Mouse (Mus musculus): ENCODE measurements at regions not wholly inside any gene's neighbourhood (a gene's known extent, or its start where the extent isn't known, plus 50 kb on each side); places are given as distances from the start of the nearest gene placed in this dataset.
"Not testable (repeated sequence)": the region's sequence is repeated elsewhere in the genome, so short reads cannot be mapped to it uniquely, and the experiment has no call there.

DNA sequence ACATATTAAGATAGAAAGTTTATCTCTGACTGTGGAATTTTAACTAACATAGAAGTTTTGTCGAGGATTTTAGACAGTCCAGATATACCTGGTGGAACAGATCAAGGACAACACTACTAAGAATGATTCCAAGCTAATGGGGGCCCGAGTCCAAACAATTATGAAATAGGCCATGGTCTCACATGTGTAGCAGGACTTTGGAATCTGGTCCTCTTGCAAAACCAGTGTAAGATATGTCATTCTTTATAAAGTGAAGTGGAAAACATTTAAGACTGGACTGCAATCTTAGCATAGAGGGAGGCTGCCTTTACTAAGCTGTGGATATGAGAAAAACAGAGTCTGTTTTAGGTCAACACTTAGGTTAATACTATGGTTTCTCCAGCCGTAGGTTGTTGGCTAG, 311.2 kb downstream of the Ets1 start:
- no peak for DNase-seq

- no peak for DNase-seq
Observed at GRCm38 (mm10) chr9:32949036-32949435, 313.0 kb downstream of the Ets1 start.

DNA sequence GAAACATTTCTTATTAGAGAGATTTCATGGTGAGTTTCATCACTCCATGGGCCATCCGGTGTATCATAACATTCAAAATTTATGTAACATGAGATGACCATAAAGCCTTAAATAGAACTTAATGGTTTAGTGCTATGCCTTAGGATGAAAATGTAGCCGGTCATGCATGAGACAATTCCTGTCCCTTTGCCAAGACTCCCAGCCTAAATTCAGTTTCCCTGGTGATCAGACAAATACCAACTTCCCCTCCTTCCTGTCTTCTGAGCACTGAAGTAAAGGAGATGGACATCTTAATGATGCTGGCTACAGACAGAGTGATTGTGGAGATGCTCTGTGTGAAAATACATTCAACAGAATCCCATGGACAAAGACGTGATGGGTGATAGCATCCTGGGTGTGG, 322.7 kb downstream of the Ets1 start:
- no peak for DNase-seq

DNA sequence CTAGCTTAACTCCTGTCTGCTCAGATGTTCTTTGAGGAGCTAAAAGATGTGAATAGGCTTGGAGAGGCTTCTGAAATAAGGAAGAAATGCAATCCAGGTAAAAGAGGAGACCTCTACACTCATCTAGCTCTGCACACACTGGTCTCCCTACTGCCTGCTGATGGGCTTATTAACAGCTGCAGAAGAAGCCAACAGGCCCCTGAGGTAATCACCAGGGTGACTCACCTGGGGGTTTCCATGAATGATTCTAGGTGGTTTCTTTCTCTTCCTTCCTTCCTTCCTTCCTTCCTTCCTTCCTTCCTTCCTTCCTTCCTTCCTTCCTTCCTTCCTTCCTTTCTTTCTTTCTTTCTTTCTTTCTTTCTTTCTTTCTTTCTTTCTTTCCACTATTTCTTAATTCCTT, 323.4 kb downstream of the Ets1 start:
- not testable (repeated sequence) for DNase-seq

- no peak for DNase-seq
Observed at GRCm38 (mm10) chr9:32962679-32963205, 326.7 kb downstream of the Ets1 start.

- no peak for DNase-seq
Observed at GRCm38 (mm10) chr9:32968446-32968845, 332.4 kb downstream of the Ets1 start.

- DNase-seq, result no peak
Observed at GRCm38 (mm10) chr9:32971421-32971820, 335.4 kb downstream of the Ets1 start.

DNA sequence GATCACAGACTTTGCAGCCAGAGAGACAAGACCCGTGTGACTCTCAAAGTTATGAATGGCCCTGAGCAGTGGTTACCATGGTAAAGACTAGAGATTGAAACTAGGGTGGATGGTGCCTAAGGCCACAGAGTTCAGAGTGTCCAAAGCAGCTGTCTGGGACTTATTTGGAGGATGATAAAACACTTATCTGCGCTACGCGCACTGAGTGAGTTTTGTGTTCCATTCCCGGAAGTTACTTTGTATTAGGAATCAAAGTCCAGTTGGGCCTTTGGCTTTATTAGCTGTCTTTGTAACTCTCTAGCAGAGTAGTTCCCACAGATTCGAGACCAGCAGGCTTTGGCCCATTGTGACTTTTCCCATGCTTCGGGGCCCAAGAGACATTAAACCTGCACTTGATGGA, 335.9 kb downstream of the Ets1 start:
- DNase-seq, result no peak

DNA sequence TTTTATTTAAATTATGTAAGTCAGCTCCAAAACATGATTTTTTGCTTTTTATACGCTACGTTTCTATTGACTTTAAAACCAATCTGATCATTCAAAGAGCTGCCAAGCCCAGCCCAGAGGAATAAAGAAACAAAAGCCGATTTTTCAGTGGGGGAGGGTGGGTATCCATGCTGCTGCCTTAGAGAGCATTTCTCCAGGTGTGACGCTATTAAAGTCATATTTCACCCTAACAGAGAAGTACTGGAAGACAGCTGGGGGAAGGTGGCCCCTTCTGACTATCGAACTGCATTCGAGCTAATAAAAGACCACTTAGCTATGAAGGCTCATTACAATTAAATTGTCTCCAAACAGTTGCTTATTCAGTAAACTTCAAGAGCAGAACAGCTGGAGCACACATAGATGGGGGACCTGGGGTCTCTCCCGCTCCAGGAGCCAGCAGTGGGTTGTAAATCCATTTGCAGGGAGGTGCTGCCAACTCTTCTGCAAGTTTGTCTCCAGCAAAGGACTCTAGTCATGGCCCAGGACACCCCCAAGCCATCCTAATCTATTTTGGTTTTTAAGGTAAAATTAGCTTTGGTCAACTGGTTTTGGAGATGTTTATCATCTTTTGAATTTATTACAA, 336.5 kb downstream of the Ets1 start:
- DNase-seq, result no peak

DNA sequence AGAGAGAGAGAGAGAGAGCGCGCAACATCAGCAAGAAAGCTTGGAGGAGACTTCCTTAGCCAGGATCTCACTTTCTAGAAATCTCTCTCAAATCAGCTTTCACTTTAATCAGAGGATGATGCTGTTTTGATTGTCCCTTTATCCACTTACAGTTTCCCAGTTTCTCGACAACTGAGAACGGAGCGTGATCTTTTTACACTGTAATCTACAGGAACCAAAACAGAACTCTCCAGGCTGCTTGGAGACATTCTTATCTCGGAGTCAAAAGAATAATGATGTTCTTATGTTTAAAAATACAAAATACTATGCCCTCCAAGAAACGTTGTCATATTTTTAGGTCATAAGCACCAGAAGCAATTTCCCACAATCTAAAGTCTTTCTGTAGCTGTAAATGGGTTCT, 341.7 kb downstream of the Ets1 start:
- DNase-seq, result no peak

DNA sequence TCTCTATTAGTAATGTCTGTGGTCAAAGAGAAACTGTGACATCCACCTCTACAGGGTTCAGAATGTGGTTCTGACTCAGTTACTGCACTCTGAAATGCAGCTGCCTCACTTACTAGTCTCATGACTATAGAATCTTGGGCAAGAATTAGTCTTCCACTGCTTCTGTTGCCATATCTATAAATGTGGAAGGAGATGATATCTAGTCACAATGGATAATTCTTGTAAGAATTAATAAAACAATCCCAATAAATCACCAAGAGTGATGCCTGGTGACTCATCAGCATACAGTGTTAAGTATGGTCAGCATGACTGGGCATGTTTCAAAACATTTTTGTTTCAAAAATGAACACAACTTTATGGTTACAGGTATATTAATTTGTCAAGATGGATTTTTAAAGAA, 344.8 kb downstream of the Ets1 start:
- DNase-seq, result no peak

GRCm38 (mm10) chr9:32983182-32983581, 347.2 kb downstream of the Ets1 start:
- DNase-seq, result no peak

GRCm38 (mm10) chr9:32986836-32987673, 351.0 kb downstream of the Ets1 start:
- no peak for DNase-seq

DNA sequence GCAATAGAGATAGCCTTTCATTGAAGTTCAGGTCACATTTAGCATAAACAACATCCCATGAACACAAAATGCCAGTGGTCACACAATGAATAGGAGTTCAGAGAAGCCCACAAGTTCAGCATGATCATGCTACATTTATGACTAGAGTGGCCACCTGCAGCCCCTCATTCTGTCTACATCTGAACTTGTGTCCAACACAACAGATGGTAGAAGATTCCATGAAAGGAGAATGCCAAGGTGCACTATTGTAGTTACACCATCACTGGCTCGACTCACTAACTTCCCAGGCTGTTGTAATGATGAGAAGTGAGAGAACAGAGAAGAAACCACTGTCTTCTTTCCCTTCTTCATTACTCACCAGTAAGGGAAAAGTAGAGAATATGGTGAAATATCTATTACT, 353.0 kb downstream of the Ets1 start:
- no peak for DNase-seq

- DNase-seq, result no peak
Observed at GRCm38 (mm10) chr9:32998323-32998722, 362.3 kb downstream of the Ets1 start.

GRCm38 (mm10) chr9:33000691-33001164, 364.7 kb downstream of the Ets1 start:
- no peak for DNase-seq

- no peak for DNase-seq
Observed at GRCm38 (mm10) chr9:33001165-33001949, 365.3 kb downstream of the Ets1 start.

- DNase-seq, result no peak
Observed at GRCm38 (mm10) chr9:33003880-33004279, 367.9 kb downstream of the Ets1 start.

DNA sequence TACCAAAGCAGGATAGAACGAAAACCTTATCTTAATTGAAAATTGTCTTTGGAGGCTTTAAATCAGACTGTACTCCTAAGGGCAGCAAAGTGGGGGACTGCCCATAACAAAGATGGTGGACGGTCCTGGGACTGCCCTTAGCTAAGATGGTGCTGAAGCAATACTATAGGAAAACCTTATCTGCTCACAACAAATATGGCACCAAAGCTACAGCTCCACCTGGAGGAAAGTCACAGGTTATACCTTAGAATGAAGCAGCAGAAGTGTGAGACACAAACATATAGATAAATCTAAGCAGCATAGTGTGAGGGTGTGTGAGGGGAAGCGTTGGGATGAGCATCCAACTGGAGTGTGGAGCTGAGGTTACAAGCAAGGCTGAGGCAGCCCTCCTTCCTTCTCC, 368.5 kb downstream of the Ets1 start:
- no peak for DNase-seq

DNA sequence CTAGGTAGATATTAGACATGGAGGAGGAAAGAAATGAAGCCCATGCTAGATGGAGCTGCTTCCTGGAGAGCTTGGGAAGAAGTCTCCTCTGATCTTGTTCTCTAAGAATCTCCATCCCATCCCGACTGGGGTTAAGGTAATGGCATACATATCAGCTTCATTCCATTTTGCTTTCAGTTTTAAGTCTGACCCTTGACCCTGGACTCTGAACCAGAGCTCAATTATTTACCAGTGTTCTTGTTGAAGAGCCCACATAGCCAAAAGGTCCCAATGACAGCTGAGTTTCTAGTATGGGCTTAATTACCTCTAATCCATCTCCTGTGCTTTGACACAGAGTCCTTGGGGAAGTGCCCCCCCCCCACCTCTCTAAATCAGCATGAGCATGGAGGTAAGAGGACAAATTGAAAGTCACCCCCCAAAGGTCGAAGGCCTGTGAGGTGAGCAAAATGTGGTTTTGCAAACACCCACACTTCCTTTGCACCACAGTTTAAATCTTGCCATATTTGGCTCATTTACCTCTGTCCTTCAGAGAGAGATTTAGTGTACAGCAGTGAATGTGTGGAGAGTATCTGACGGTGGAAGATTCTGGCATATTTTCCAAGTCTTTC, 371.5 kb downstream of the Ets1 start:
- no peak for DNase-seq

DNA sequence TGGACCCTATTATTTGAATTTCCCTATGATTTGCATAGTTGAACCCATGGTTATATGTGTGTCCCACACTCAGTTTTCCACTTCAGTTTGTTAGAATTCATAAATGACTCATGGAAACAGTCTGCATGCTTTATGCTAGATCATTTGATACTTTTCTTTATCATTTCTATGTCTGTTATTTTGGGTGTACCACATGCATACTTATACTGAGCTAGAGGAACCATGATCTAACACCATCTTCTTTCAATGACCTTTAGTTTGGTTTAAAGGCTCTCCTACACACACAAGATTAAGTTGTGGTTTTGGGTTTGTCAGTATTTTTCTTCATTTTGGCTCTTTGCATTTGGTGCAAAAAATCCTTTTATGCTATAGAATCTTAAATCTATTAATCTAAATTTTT, 375.2 kb downstream of the Ets1 start:
- no peak for DNase-seq

- DNase-seq, result no peak
Observed at GRCm38 (mm10) chr9:33035401-33035800, 399.4 kb downstream of the Ets1 start.

GRCm38 (mm10) chr9:33039221-33039790, 403.3 kb downstream of the Ets1 start:
- no peak for DNase-seq

Data from spleen, adult 18-20 months (tissue).